Mouse (Mus musculus) spleen, postnatal 10 days (tissue): ENCODE data around the gene Ufc1.

Experiments used
- DNase-seq, 2 experiments: peaks; one replicate each; pipeline ENCODE4 v3.0.0; 2021 to 2022; ENCODE audit warnings: low spot score in 2 of 2

The Ufc1 gene

GRCm38 (mm10) chr1:171271196-171271595, 23.6 kb downstream of the Ufc1 start:
- no peak for DNase-seq

- DNase-seq: no peak
Measured at GRCm38 (mm10) chr1:171270573-171270900, 24.3 kb downstream of the Ufc1 start.

GRCm38 (mm10) chr1:171269848-171270572, 24.8 kb downstream of the Ufc1 start, which contains the start of gene B4galt3:
TSS of gene B4galt3 (plus strand) at chr1:171270328.
- peak; percentile 99 for DNase-seq

- no peak for DNase-seq
Measured at GRCm38 (mm10) chr1:171268341-171268740, 26.5 kb downstream of the Ufc1 start.

- no peak for DNase-seq
Measured at GRCm38 (mm10) chr1:171265971-171266744, 28.7 kb downstream of the Ufc1 start.

GRCm38 (mm10) chr1:171263666-171264461, 31.0 kb downstream of the Ufc1 start:
- no peak for DNase-seq

GRCm38 (mm10) chr1:171263185-171263611, 31.6 kb downstream of the Ufc1 start:
- no peak for DNase-seq

GRCm38 (mm10) chr1:171262594-171263130, 32.2 kb downstream of the Ufc1 start:
- DNase-seq: no peak

- DNase-seq: no peak
Measured at GRCm38 (mm10) chr1:171260316-171260715, 34.5 kb downstream of the Ufc1 start.

GRCm38 (mm10) chr1:171258921-171259320, 35.9 kb downstream of the Ufc1 start:
- DNase-seq: no peak

GRCm38 (mm10) chr1:171257781-171258180, 37.0 kb downstream of the Ufc1 start:
- no peak for DNase-seq

- DNase-seq: peak in 1 of 2 experiments; percentile 73
Measured at GRCm38 (mm10) chr1:171256937-171257548, 37.8 kb downstream of the Ufc1 start.

- DNase-seq: no peak
Measured at GRCm38 (mm10) chr1:171256095-171256818, 38.6 kb downstream of the Ufc1 start.

GRCm38 (mm10) chr1:171252415-171252814, 42.4 kb downstream of the Ufc1 start:
- no peak for DNase-seq

- DNase-seq: no peak
Measured at GRCm38 (mm10) chr1:171251594-171252324, 43.1 kb downstream of the Ufc1 start.

GRCm38 (mm10) chr1:171250680-171251593, 43.9 kb downstream of the Ufc1 start, which contains the start of gene Ndufs2:
TSS of gene Ndufs2 (minus strand) at chr1:171251388.
- DNase-seq: no peak

- no peak for DNase-seq
Measured at GRCm38 (mm10) chr1:171249913-171250600, 44.8 kb downstream of the Ufc1 start, which contains the start of gene Adamts4. TSS of gene Adamts4 (plus strand) at chr1:171250421.
